Mouse (Mus musculus) liver (tissue): ENCODE results near the gene Nol3.
A peak's percentile ranks its signal among the peaks of the same experiment; 100 is the strongest.
"Not testable (repeated sequence)": the region's sequence is repeated elsewhere in the genome, so short reads cannot be mapped to it uniquely, and the experiment has no call there.

ENCODE experiments used
- DNase-seq: peaks from one replicate; pipeline ENCODE4 v3.0.0-alpha.2; 2020; ENCODE audit warnings: mixed read lengths

The Nol3 gene

DNA sequence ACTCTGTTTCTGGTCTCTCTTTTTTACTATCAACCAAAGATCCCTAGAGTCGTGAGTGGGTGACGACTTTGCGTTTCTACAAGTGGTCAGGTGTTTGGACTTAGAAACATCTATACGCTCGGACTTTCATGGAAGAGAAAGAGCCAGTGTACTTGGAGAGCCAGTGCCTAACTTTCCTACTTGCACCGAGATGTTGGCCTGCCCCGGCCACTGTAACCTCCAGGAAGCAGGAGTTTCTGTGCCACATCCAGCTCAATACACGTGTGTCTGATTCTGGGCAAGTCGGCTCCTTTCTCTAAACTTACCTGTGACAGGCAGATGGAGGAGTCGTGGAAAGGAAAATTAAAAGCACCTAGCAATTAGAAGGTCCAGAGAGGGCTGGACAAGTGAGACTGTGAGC lies at the start of gene Nol3:
Gene Nol3, plus strand, starts transcription at position 301 of the 400 bp plus-strand sequence.
- no peak for DNase-seq

- DNase-seq: no peak
Measured at GRCm38 (mm10) chr8:105231503-105232320, 44.2 kb upstream of the Nol3 start.

DNA sequence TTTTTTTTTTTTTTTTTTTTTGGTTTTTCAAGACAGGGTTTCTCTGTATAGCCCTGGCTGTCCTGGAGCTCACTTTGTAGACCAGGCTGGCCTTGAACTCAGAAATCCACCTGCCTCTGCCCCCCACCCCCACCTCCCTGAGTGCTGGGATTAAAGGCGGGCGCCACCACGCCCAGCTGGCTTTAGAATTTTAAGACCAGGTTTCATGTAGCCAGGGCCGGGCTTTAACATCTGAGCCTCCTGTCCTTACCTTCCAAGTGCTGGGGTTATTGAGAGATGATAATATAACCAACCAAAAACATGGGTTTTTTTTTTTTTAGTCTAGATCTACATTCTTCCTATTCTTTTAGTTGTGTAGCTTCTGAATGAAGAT lies 43.6 kb upstream of the Nol3 start:
- not testable (repeated sequence) for DNase-seq

DNA sequence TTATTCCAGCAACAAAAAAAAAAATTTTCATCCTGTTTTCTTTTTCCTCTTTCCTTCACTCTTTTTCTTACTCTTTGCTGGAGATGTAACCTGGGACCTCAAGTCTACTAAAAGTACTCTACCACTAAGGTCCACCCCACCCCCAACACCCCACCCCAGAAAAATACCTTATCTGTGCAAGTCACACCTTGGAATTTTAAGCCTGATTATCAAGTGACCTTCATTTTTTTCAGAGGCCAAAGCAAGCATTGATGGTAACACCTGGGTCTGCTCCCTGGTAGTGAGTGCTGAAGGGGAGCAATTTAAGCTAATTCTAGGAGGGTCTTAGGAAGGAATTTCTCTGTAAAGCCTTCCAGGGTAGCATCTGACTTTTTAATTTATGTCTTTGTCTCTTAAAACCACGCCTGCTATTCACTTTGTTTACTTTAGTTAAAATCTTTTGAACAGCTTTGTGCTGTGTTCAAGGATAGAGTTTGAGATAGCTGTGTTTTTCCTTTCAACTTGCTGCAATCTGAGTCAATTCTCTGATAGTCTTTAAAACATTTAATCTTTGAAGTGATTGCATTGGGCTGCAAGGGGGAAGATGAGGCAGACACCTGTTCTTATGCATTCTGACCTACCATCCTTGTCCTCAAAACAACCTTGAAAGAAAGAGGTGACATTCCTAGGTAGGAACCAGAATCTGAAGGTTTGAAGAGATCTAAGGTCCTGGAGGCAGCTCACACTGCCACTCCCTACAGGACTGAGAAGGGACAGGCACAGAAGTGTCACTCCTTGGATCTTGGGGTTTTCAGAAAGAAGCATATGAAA lies 42.6 kb upstream of the Nol3 start:
- DNase-seq: peak; percentile 29

- no peak for DNase-seq
Measured at GRCm38 (mm10) chr8:105235206-105235605, 40.7 kb upstream of the Nol3 start.

DNA sequence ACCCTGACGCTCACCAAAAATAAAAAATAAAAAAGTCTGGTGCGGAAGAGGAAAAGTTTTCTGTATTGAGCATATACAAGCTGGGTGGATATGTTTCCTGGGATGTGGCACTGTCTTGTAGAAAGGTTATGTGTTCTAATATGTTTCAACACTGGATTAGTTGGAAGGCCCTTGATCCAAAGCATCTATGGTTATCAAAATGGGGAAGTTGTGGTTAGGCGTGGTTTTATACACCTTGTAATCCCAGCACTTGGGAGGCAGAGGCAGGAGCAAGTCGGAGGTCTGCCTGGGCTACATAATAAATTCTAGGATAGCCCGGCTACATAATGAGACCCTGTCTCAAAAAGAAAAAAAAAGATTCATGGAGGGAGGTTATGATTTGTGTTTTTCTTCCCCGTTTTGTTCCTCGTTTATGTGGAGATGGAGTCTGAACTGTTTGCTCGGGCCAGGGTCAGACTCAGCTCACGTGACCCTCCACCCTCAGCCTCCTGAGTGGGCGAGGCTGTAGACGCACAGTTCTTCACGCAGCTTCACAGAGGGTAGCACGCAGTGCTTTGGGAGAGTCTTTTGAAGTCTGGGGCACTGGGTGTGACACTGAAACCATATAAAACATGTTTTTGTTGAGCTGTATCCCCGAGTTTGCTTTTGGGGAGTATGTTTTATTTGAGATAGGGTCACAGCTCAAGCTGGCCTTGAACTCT lies 38.3 kb upstream of the Nol3 start:
- no peak for DNase-seq

DNA sequence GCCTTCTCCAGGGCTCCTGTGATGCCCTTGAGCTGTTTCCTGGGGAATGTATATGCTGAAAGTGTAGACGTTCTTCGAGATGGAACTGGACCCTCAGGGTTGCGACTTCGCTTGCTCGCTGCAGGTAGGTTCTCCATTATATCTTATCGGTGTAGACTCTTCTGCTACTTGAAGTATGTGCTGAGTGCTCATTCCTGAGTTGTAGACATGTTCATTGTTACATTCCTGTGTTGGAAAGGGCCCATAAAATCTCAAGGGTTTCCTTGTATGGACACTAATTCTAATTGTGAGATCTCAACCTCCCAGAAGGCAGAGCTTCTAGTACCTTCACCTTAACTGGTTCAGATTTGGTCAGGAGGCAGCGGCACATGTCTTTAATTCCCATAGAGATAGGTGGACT lies 34.9 kb upstream of the Nol3 start:
- no peak for DNase-seq

- no peak for DNase-seq
Measured at GRCm38 (mm10) chr8:105251954-105252353, 24.0 kb upstream of the Nol3 start.

- no peak for DNase-seq
Measured at GRCm38 (mm10) chr8:105252680-105253537, 23.0 kb upstream of the Nol3 start.

- DNase-seq: no peak
Measured at GRCm38 (mm10) chr8:105253766-105254151, 22.2 kb upstream of the Nol3 start.

DNA sequence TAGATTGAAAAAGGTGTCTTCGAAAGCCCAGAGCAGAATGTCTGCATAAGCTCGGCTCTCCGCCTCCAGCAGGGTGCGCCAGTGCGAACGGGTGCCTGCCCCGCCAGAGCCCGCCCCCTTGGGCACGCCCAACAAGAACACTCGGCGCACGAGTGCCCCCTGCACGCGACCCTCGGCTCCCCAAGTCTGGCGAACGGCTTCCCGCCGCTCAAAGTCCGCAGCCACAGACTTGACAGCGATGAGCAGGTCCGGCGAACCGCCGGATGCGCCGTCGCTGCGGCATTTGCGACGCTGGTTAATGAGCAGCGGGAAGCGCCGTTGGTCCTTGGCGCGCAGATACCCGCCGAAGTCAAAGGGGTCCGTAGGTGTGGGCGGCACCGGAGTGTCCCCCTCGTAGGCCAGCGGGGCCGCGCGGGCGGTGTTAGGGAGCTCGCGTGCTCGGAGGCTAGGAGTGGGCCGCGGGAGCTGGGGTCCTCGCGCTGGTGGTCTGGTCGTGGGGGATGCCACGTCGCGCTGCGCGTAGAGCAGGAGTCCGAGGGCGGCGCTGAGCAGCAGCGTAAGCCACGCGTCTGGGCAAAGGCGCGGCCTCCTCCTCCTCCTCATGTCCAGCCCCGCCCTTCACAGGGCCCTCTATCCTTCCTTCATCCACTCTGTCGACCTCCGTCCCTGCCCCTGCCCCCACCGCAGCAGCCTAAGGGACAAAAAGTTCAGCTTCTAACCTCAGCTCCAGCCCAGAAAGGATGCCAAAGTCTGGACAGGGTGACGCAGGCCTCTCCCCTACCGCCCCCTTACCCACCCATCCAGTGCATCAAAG lies 21.6 kb upstream of the Nol3 start:
- peak; percentile 92 for DNase-seq

DNA sequence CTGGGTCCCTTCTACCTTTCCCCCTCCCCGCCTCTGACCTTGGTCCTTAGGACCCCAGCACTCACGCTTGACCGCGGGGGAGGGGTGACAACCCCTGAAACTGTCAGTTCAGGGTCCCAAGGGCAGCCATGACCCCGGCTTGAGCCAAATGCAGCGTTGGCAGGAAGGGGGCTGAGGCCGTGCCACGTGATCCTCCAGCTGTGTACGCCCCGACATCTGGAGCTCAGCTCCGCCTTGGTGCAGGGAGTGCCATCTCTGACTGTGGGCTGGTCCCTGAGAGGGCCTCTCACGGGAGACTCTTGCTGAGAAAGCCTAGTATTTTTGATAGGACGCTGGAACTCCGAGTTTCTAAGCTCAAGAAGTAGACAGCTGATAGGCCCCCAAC lies 21.0 kb upstream of the Nol3 start, which contains the start of gene B3gnt9:
Gene B3gnt9, minus strand, starts transcription at position 188 of the 385 bp plus-strand sequence.
- peak; percentile 86 for DNase-seq

- DNase-seq: no peak
Measured at GRCm38 (mm10) chr8:105257318-105258114, 18.4 kb upstream of the Nol3 start.

- peak; percentile 44 for DNase-seq
Measured at GRCm38 (mm10) chr8:105258911-105259720, 16.8 kb upstream of the Nol3 start.

DNA sequence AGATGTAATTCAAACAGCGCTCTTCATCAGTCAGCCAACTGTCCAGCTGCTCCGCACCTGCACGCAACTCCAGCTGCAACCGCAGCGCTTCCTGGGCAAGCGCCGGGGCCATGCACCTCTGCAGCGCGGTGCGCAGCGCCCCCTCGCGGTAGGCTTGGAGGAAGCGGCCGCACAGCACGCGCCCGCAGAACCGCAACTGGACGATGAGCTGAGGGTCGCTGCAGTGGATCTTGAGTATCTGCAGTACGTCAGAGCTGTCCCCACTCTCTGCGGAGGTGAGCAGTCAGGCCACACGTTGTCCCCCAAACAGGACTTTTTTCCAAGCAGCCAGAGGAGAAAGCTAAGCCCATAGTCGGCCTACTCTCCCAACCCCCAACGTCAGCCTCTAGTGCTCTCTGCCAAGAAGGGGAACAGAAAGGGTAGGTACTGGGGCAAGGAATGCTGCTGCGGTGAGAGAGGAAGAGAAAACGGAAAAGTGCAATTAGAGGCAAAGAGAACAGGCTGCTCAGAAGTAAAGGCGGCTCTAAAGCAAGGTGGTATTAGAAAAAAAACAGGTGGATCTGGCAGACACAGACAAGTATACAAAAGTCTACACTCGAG lies 16.1 kb upstream of the Nol3 start:
- peak; percentile 81 for DNase-seq

GRCm38 (mm10) chr8:105260371-105261099 lies 15.4 kb upstream of the Nol3 start:
- no peak for DNase-seq

GRCm38 (mm10) chr8:105261326-105261980 lies 14.5 kb upstream of the Nol3 start:
- DNase-seq: peak; percentile 42
